12 mouse cellular contexts compared by ENCODE assay signal in genomic region chr13:90797209-90797608, GRCm38 (mm10).
"Had no signal": no experiment of that assay in that cellular context is flagged by ENCODE, and none has a peak within 500 bp of the region (broad histone marks: within the 10 kb centered on the region; RNA-seq: fewer than 3 reads in every experiment).

No protein-coding gene starts in this region.

- H3K4me1 ChIP-seq: liver, embryonic 12.5 days; midbrain, embryonic 12.5 days had no signal

- H3K4me2 ChIP-seq: limb, embryonic 15.5 days; liver, embryonic 12.5 days; lung, embryonic 14.5 days; midbrain, embryonic 12.5 days had no signal

- H3K9ac ChIP-seq: limb, embryonic 15.5 days; liver, embryonic 12.5 days; lung, embryonic 14.5 days; midbrain, embryonic 12.5 days had no signal

- ATAC-seq: liver, embryonic 12.5 days; midbrain, embryonic 16.5 days had no signal

- H3K27ac ChIP-seq: limb, embryonic 15.5 days; liver, embryonic 12.5 days; midbrain, embryonic 12.5 days had no signal

- DNase-seq: kidney, postnatal 25 days; layer of hippocampus, adult 9-11 months; layer of hippocampus, postnatal 36 days; lung, embryonic 14.5 days; lung, postnatal 14 days; right cerebral cortex, postnatal 14 days; thymus, adult 18-20 months; thymus, postnatal 14 days had no signal

- H3K4me3 ChIP-seq: limb, embryonic 15.5 days; liver, embryonic 12.5 days; midbrain, embryonic 12.5 days had no signal

- H3K27me3 ChIP-seq: limb, embryonic 15.5 days; liver, embryonic 12.5 days; midbrain, embryonic 12.5 days had no signal

- H3K36me3 ChIP-seq: limb, embryonic 15.5 days; liver, embryonic 12.5 days; midbrain, embryonic 12.5 days had no signal

- H3K9me3 ChIP-seq: limb, embryonic 15.5 days; liver, embryonic 12.5 days; midbrain, embryonic 12.5 days had no signal
